Mouse (Mus musculus): ENCODE measurements around the gene Chsy1. TPM values are rescaled to one million over a fixed set of nuclear protein-coding genes. Genes with fewer than 3 reads are reported as not detected.

Chsy1 gene
- polyA plus RNA-seq, 1 experiment from 2014 or later: 20.4 TPM

DNA sequence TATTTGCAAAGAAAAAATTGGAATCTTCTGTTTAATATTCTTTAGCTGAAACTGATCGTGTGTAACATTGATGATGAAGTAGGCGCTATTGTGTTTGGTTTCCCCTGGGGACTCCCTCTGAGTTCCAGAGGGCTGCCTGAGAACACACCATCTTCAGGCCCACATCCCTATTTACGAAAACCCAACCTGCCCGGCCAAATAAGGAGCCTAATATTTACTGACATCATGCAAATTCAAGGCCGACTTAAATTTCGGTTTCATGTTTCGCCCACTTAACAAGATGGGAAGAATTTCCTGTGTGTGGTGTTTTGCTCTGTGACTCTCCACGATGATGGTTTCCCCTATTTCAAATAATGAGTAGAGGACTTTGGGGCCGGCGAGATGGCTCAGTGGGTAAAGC is 89.1 kb downstream of the Chsy1 start:
- H3K4me1 ChIP-seq (ENCODE audit: control insufficient read depth, insufficient read depth, low read length): no peaks in the 10 kb centered on the region
- no peaks in the 10 kb centered on the region for H3K36me3 ChIP-seq (ENCODE audit: control insufficient read depth, insufficient read depth, low read length)
- H3K27me3 ChIP-seq (ENCODE audit: control insufficient read depth, insufficient read depth, low read length): no peaks in the 10 kb centered on the region
- H3K9ac ChIP-seq (ENCODE audit: low read length): no peak overlapping the region
- no peak overlapping the region for H3K27ac ChIP-seq (ENCODE audit: low read depth, low read length)
- DNase-seq (ENCODE audit: low spot score, missing footprints) (peak; percentile 56), ATAC-seq (ENCODE audit: low FRiP score) (no peak)
- H3K4me3 ChIP-seq (ENCODE audit: low read depth, low read length): no peak overlapping the region
- 91% methylated on average over 10 of the region's 10 CpGs for WGBS
- H3K9me3 ChIP-seq (ENCODE audit: control insufficient read depth, low read length): no peaks in the 10 kb centered on the region
- no peak overlapping the region for H3K4me2 ChIP-seq

DNA sequence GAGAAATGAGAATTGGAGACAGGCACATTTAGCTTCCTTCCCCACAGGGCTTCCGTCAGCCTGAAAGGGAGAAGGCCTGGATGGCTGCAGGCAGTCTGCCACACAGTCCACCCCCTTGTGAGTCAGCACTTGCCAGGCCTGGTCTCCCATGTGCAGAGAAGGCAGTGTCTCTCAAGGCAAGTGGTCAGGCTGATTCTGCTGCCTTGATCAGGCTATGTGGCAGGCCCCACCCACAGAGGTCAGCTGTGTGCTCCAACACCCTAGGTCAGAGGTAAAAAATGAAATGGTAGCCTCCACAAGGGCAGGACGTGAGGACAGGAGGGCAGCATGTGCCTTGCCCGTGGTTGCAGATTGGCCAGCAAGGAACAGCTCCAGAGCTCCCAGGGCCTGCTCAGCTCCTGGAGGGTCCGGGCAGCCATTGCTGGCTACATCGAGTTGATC is 90.1 kb downstream of the Chsy1 start:
- Histone ChIP-seq H3K9me3 (ENCODE audit: control insufficient read depth, low read length) (no peaks in the 10 kb centered on the region), H3K4me3 (ENCODE audit: low read depth, low read length) (no peak overlapping the region), H3K36me3 (ENCODE audit: control insufficient read depth, insufficient read depth, low read length) (no peaks in the 10 kb centered on the region), H3K27me3 (ENCODE audit: control insufficient read depth, insufficient read depth, low read length) (no peaks in the 10 kb centered on the region), H3K4me2 (no peak overlapping the region), H3K27ac (ENCODE audit: low read depth, low read length) (no peak overlapping the region), H3K9ac (ENCODE audit: low read length) (no peak overlapping the region), H3K4me1 (ENCODE audit: control insufficient read depth, insufficient read depth, low read length) (no peaks in the 10 kb centered on the region)
- ATAC-seq (ENCODE audit: low FRiP score) (no peak), DNase-seq (ENCODE audit: low spot score, missing footprints) (peak; percentile 76)
- 88% methylated on average over 5 of the region's 5 CpGs for WGBS

DNA sequence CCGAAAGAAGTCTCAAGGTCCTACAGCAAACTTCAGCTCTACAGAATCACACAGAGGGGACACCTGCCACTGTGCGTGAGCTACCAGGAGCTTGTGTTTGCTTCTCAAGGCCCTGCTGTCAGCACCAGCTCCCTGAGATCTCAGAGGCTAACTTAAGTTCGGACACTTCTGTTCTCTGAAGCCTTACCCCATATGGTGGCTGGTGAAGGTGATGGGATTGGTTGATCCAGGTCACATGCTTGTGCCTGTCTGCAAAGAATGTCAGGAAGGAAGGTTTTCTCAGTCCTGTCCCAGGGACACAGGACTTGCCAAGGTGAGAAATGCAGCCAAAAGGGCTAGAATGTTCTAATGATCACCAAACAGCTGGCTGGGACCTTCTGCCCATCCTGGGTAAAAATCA is 91.1 kb downstream of the Chsy1 start:
- Histone ChIP-seq H3K27ac (ENCODE audit: low read depth, low read length) (no peak overlapping the region), H3K4me1 (ENCODE audit: control insufficient read depth, insufficient read depth, low read length) (no peaks in the 10 kb centered on the region), H3K9ac (ENCODE audit: low read length) (no peak overlapping the region), H3K27me3 (ENCODE audit: control insufficient read depth, insufficient read depth, low read length) (no peaks in the 10 kb centered on the region), H3K36me3 (ENCODE audit: control insufficient read depth, insufficient read depth, low read length) (no peaks in the 10 kb centered on the region), H3K4me2 (no peak overlapping the region), H3K4me3 (ENCODE audit: low read depth, low read length) (no peak overlapping the region), H3K9me3 (ENCODE audit: control insufficient read depth, low read length) (no peaks in the 10 kb centered on the region)
- ATAC-seq (ENCODE audit: low FRiP score) (no peak), DNase-seq (ENCODE audit: low spot score, missing footprints) (no peak)
- 84% methylated on average over 3 of the region's 3 CpGs for WGBS

DNA sequence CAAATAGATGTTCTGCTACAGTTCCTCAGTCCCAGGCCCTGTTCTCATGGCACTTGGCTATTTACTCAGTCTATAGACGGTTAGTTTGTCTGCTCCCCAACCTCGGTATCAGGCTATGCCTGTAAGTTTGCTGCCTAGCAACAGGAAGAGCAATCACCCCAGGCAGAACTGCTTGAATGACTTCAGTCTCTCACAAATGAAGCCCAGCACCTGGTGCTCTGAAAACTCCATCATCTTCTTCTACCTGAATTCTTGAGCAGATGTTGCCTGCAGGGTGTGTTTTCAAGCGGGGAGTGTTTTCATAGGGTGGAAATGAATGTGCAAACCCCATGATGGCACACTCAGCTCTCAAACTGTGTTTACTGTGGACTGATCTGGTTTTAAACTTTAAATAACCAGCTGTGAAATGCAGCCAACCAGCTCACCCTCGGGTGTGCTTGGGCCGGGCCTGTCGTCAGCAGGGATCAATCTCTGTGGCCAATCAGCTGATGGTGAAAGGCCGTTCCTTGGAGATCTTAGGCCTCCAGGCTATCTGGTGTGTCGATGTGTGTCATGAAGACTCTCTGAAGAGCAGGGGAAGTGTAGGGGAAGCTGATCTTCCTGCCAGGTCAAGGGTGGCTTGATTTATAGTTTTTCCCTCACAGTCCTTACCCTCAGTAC is 91.6 kb downstream of the Chsy1 start:
- Histone ChIP-seq H3K27ac (ENCODE audit: low read depth, low read length) (no peak overlapping the region), H3K9ac (ENCODE audit: low read length) (no peak overlapping the region), H3K27me3 (ENCODE audit: control insufficient read depth, insufficient read depth, low read length) (no peaks in the 10 kb centered on the region), H3K9me3 (ENCODE audit: control insufficient read depth, low read length) (no peaks in the 10 kb centered on the region), H3K4me2 (no peak overlapping the region), H3K4me1 (ENCODE audit: control insufficient read depth, insufficient read depth, low read length) (no peaks in the 10 kb centered on the region), H3K36me3 (ENCODE audit: control insufficient read depth, insufficient read depth, low read length) (no peaks in the 10 kb centered on the region), H3K4me3 (ENCODE audit: low read depth, low read length) (no peak overlapping the region)
- 71% methylated on average over 8 of the region's 8 CpGs for WGBS
- no peak for DNase-seq (ENCODE audit: low spot score, missing footprints)
- no peak for ATAC-seq (ENCODE audit: low FRiP score)

DNA sequence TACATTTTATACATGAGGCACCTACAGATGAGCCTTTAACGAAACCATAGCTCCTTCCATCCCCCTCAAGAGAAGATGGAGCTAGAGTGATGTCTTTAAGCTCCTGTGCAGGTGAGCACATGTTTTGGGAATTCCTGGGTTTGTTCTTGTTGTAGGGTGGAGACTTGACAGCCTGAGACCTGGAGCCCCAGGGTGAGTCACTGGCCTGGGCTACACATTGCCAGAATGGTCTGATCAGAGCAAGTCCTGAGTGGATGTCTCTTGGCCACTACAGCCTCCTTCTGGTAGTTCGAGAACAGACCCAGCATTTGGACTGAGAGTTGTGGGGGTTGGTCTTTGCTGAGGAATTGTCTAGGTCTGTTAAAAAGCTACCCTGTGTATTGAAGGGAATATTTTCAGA is 92.3 kb downstream of the Chsy1 start:
- DNase-seq (ENCODE audit: low spot score, missing footprints) (no peak), ATAC-seq (ENCODE audit: low FRiP score) (no peak)
- Histone ChIP-seq H3K4me2 (no peak overlapping the region), H3K36me3 (ENCODE audit: control insufficient read depth, insufficient read depth, low read length) (no peaks in the 10 kb centered on the region), H3K9me3 (ENCODE audit: control insufficient read depth, low read length) (no peaks in the 10 kb centered on the region), H3K27me3 (ENCODE audit: control insufficient read depth, insufficient read depth, low read length) (no peaks in the 10 kb centered on the region), H3K9ac (ENCODE audit: low read length) (no peak overlapping the region), H3K4me1 (ENCODE audit: control insufficient read depth, insufficient read depth, low read length) (no peaks in the 10 kb centered on the region), H3K27ac (ENCODE audit: low read depth, low read length) (no peak overlapping the region), H3K4me3 (ENCODE audit: low read depth, low read length) (no peak overlapping the region)
- WGBS: 81% methylated on average over 2 of the region's 2 CpGs

DNA sequence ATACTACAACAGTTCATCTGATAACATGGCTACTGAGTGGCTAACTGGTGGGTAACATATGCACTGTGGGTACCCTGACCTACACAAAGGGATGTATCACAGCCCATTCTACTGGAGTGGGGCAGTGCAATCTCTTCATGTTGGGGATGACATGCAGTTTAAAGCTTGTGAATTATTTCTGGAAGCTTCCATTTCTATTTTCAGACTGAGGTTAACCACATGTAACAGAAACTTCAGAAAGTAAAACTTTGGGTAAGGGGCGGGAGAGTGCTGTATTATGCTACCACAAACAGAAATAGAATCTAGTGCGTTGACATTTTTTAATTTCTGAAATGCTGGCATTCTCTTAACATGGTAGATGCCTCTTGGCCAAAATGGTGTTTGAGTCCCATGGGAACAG is 100.6 kb downstream of the Chsy1 start:
- peak; percentile 10 for DNase-seq (ENCODE audit: low spot score, missing footprints)
- no peaks in the 10 kb centered on the region for H3K36me3 ChIP-seq (ENCODE audit: control insufficient read depth, insufficient read depth, low read length)
- H3K4me3 ChIP-seq (ENCODE audit: low read depth, low read length): no peak overlapping the region
- no peak overlapping the region for H3K9ac ChIP-seq (ENCODE audit: low read length)
- H3K27me3 ChIP-seq (ENCODE audit: control insufficient read depth, insufficient read depth, low read length): no peaks in the 10 kb centered on the region
- H3K4me2 ChIP-seq: no peak overlapping the region
- no peak for ATAC-seq (ENCODE audit: low FRiP score)
- no peaks in the 10 kb centered on the region for H3K4me1 ChIP-seq (ENCODE audit: control insufficient read depth, insufficient read depth, low read length)
- 88% methylated on average over 2 of the region's 2 CpGs for WGBS
- H3K27ac ChIP-seq (ENCODE audit: low read depth, low read length): no peak overlapping the region
- no peaks in the 10 kb centered on the region for H3K9me3 ChIP-seq (ENCODE audit: control insufficient read depth, low read length)

DNA sequence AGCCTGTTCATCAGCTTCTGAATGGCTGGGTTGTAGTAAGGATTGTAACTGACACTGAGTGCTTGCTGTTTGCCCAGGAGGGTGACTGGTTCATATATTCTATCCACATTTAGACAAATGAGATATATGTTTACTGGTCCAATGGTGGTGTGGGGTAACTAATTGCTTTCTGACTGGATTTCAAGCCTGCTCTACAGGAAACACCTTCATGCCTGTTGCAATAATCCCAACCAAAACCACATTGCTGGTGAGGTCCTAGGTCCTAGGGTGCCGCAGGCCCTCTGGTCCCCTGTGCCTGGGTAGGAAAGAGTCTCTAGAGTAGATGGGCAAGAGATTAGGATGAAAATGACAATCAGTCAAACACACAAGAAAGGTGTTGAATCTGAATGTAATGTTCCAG is 103.6 kb downstream of the Chsy1 start:
- H3K4me3 ChIP-seq (ENCODE audit: low read depth, low read length): no peak overlapping the region
- ATAC-seq (ENCODE audit: low FRiP score): no peak
- H3K9ac ChIP-seq (ENCODE audit: low read length): no peak overlapping the region
- no peaks in the 10 kb centered on the region for H3K36me3 ChIP-seq (ENCODE audit: control insufficient read depth, insufficient read depth, low read length)
- H3K27me3 ChIP-seq (ENCODE audit: control insufficient read depth, insufficient read depth, low read length): no peaks in the 10 kb centered on the region
- DNase-seq (ENCODE audit: low spot score, missing footprints): no peak
- H3K4me2 ChIP-seq: no peak overlapping the region
- H3K9me3 ChIP-seq (ENCODE audit: control insufficient read depth, low read length): no peaks in the 10 kb centered on the region
- 95% methylated on average over 1 of the region's 1 CpGs for WGBS
- H3K27ac ChIP-seq (ENCODE audit: low read depth, low read length): no peak overlapping the region
- H3K4me1 ChIP-seq (ENCODE audit: control insufficient read depth, insufficient read depth, low read length): no peaks in the 10 kb centered on the region; the same call in 1 of the 2 replicates

DNA sequence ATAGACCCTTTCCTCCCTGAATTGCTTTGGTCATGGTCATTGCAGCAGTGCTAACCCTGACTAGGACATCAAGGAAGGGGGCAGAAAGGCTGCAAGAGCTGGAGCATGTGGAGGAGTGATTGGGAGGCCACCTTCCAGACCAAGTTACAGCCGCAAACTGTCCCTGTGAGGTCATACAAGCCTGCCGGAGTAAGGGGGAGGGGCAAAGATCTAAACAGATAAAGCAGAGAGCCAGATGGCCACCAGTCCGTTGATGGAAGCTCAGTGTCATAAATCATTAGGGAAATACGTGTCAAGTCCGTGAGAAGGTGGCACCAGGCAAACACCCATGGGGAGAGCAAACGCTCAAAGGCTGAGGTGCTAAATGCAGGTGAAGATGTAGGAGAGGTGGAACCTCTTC is 105.2 kb downstream of the Chsy1 start:
- 81% methylated on average over 6 of the region's 6 CpGs for WGBS
- no peak overlapping the region for H3K27ac ChIP-seq (ENCODE audit: low read depth, low read length)
- ATAC-seq (ENCODE audit: low FRiP score): no peak

DNA sequence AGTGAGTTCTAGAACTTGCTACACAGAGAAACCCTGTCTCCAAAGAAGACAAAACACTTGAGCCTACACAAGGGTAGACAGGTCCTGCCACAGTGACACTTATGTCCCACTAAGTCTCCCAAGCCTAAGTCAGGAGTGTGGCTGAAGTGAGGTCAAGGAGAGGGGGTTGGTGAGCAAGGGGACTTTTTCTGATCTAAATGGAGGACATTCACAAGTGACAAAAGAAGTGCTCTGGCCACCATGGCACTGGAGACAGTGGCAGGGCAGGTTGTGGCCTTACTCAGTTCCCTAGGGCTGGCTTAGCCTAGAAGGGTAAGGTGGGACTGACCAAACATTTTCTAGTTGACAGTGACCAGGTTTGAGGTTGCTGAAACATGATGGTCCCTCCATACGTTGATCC is 106.6 kb downstream of the Chsy1 start:
- DNase-seq (ENCODE audit: low spot score, missing footprints) (peak; percentile 49), ATAC-seq (ENCODE audit: low FRiP score) (no peak)
- no peak overlapping the region for H3K4me3 ChIP-seq (ENCODE audit: low read depth, low read length)
- no peak overlapping the region for H3K4me2 ChIP-seq
- H3K4me1 ChIP-seq (ENCODE audit: control insufficient read depth, insufficient read depth, low read length): peaks cover 4% of the 10 kb centered on the region; the same call in 1 of the 2 replicates
- H3K9ac ChIP-seq (ENCODE audit: low read length): no peak overlapping the region
- no peak overlapping the region for H3K27ac ChIP-seq (ENCODE audit: low read depth, low read length)
- H3K27me3 ChIP-seq (ENCODE audit: control insufficient read depth, insufficient read depth, low read length): no peaks in the 10 kb centered on the region
- H3K36me3 ChIP-seq (ENCODE audit: control insufficient read depth, insufficient read depth, low read length): no peaks in the 10 kb centered on the region
- H3K9me3 ChIP-seq (ENCODE audit: control insufficient read depth, low read length): no peaks in the 10 kb centered on the region
- 71% methylated on average over 1 of the region's 1 CpGs for WGBS

More for the DNA sequence above, 105.2 kb downstream of the Chsy1 start:
- Histone ChIP-seq H3K4me2 (no peak overlapping the region), H3K9ac (ENCODE audit: low read length) (no peak overlapping the region), H3K4me3 (ENCODE audit: low read depth, low read length) (no peak overlapping the region), H3K27me3 (ENCODE audit: control insufficient read depth, insufficient read depth, low read length) (no peaks in the 10 kb centered on the region), H3K4me1 (ENCODE audit: control insufficient read depth, insufficient read depth, low read length) (peaks cover 4% of the 10 kb centered on the region; the same call in 1 of the 2 replicates), H3K9me3 (ENCODE audit: control insufficient read depth, low read length) (no peaks in the 10 kb centered on the region), H3K36me3 (ENCODE audit: control insufficient read depth, insufficient read depth, low read length) (no peaks in the 10 kb centered on the region)
- DNase-seq (ENCODE audit: low spot score, missing footprints): no peak
